Mouse (Mus musculus) forebrain, embryonic 11.5 days (tissue): Measurements from ENCODE around the gene Chaf1b. TPM values are rescaled to one million over a fixed set of nuclear protein-coding genes. Genes with fewer than 3 reads are reported as not detected.

Experiments used
- ATAC-seq: fragments of 200-750 bp; cut with Nextera tagmentation; replicated peaks from 2 replicates; pipeline ENCODE4 v1.8.0; 2017; ENCODE audit warnings: moderate TSS enrichment; ENCODE audit not compliant: low FRiP score
- DNase-seq: peaks from one replicate; pipeline ENCODE4 v3.0.0-alpha.2; 2017; ENCODE audit warnings: low spot score
- H3K27ac ChIP-seq: fragments of 300-500 bp; sonication (generic); 2 replicates; pipeline ENCODE4 v1.5.1; 2014; ENCODE audit warnings: low read depth, low read length
- H3K27me3 ChIP-seq: fragments of 300-500 bp; sonication (generic); 2 replicates; pipeline ENCODE4 v1.6.1; 2014; ENCODE audit warnings: mild to moderate bottlenecking, low read length, mixed read lengths; ENCODE audit not compliant: control insufficient read depth, insufficient read depth
- H3K36me3 ChIP-seq: fragments of 300-500 bp; sonication (generic); 2 replicates; pipeline ENCODE4 v1.6.1; 2014; ENCODE audit warnings: mild to moderate bottlenecking, low read length, moderate library complexity, mixed read lengths; ENCODE audit not compliant: control insufficient read depth, insufficient read depth
- H3K4me1 ChIP-seq: fragments of 300-500 bp; sonication (generic); replicated peaks from 2 replicates; pipeline ENCODE4 v1.6.1; 2014; ENCODE audit warnings: low read length, mixed read lengths; ENCODE audit not compliant: control insufficient read depth, insufficient read depth
- H3K4me2 ChIP-seq: fragments of 300-500 bp; sonication (generic); 2 replicates; pipeline ENCODE4 v1.6.1; 2014; ENCODE audit warnings: low read depth, mild to moderate bottlenecking, low read length, moderate library complexity, mixed read lengths; ENCODE audit not compliant: severe bottlenecking
- H3K4me3 ChIP-seq: fragments of 300-500 bp; sonication (generic); 2 replicates; pipeline ENCODE4 v1.5.1; 2014; ENCODE audit warnings: low read depth, low read length
- H3K9ac ChIP-seq: fragments of 300-500 bp; sonication (generic); 2 replicates; pipeline ENCODE4 v1.6.1; 2014; ENCODE audit warnings: low read length
- H3K9me3 ChIP-seq: fragments of 300-500 bp; sonication (generic); 2 replicates; pipeline ENCODE4 v1.6.1; 2016; ENCODE audit warnings: low read length, mixed read lengths; ENCODE audit not compliant: control insufficient read depth
- WGBS: fragments of 180-500 bp; shearing (Covaris S2); extraction: QIAGEN DNeasy Blood & Tissue Kit; methylation state at CpG from one replicate; pipeline ENCODE4 v1.1.7; 2014; 5-methylcytosine and 5-hydroxymethylcytosine counted together
- polyA plus RNA-seq: library from polyadenylated mRNA; unstranded; fragments of >200 nt; fragmentation: Nextera tagmentation; extraction: Ambion mirVana; gene quantifications from 2 replicates; pipeline ENCODE4 v1.2.1, GENCODE M21; 2014

Gene Chaf1b
- polyA plus RNA-seq, 1 experiment from 2014 or later: 119 TPM

DNA sequence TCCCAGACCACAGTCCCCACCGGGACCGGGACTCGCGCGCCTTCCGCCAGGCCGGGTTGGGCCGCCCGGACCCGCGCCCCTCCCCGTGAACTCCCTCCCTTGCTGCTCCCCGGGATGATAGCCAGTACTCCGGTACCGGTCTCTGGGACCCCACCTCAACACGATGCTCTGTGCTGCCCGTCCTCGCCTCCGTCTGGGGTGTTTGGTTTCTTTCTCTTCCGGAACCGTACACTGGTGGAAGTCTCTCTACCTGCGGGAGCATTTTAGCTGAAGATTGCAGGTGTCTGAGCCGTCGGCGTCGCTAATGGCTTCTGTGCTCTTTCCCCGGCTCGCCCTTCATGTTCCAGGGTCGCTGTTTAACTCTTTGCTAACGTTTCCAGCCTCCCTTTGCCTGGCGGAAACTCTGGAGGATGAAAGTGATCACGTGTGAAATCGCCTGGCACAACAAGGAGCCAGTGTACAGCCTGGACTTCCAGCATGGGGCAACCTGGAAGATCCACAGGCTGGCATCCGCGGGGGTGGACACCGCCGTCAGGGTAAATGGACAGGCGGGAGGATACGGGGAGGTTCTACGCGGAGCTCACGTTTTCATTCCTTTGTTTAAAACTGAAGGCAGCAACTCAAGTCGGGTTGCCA is 503 bp downstream of the Chaf1b start:
- ATAC-seq: peak; percentile 76

DNA sequence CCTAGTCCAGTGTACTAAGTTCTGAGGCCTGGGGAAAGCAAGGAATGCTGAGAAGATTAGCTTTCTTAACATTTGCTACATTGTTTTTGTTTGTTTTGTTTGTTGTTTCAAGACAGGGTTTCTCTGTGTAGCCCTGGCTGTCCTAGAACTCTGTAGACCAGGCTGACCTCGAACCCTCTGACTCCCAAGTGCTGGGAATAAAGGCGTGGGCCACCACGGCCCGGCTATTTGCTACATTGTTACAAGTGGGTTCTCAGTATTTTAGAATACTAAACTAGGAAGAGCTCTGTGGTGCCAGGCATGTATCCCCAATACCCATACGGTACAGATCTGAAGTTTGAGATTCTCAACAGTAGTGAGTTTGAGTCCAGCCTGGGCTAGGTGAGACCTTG is 1.0 kb downstream of the Chaf1b start:
- ATAC-seq: no peak
- Histone ChIP-seq H3K4me1 (peaks cover 9% of the 10 kb centered on the region; the same call in 1 of the 2 replicates), H3K9ac (peak overlapping the region; percentile 77), H3K9me3 (no peaks in the 10 kb centered on the region), H3K4me3 (peak overlapping the region; percentile 79), H3K4me2 (peak overlapping the region; percentile 84), H3K36me3 (peaks cover 3% of the 10 kb centered on the region; the same call in 1 of the 2 replicates), H3K27ac (no peak overlapping the region), H3K27me3 (no peaks in the 10 kb centered on the region)
- 54% methylated on average over 5 of the region's 5 CpGs for WGBS
- peak; percentile 48 for DNase-seq

More for the DNA sequence above, 503 bp downstream of the Chaf1b start:
- H3K4me3 ChIP-seq: peak overlapping the region; percentile 79
- H3K9ac ChIP-seq: peak overlapping the region; percentile 77
- peak; percentile 68 for DNase-seq
- no peaks in the 10 kb centered on the region for H3K27me3 ChIP-seq
- under 1% methylated on average over 43 of the region's 43 CpGs for WGBS
- peak overlapping the region; percentile 84 for H3K4me2 ChIP-seq
- no peaks in the 10 kb centered on the region for H3K9me3 ChIP-seq
- H3K27ac ChIP-seq: peak overlapping the region; percentile 15; the same call in 1 of the 2 replicates
- H3K4me1 ChIP-seq: peaks cover 9% of the 10 kb centered on the region; the same call in 1 of the 2 replicates
- peaks cover 3% of the 10 kb centered on the region; the same call in 1 of the 2 replicates for H3K36me3 ChIP-seq

DNA sequence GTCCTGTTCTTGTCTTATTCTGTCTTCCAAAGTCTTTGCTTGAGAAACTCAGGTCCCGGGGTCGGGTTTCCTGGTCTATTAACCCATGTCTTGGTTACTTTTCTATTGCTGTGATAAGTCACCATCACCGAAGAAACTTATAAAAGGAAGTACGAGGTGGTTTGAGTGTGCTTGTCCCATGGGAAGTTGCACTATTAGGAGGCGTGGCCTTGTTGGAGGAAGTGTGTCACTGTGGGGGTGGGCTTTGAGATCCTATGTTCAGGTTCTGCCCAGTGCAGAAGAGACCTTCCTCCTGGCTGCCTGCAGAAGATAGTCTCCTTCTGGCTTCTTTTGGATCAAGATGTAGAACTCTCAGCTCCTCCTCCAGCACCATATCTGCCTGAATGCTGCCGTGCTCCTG is 4.8 kb downstream of the Chaf1b start:
- Histone ChIP-seq H3K4me3 (no peak overlapping the region), H3K4me1 (peaks cover 9% of the 10 kb centered on the region; the same call in 1 of the 2 replicates), H3K9ac (no peak overlapping the region), H3K36me3 (peaks cover 6% of the 10 kb centered on the region; the same call in 1 of the 2 replicates), H3K27me3 (no peaks in the 10 kb centered on the region), H3K27ac (no peak overlapping the region), H3K4me2 (no peak overlapping the region), H3K9me3 (no peaks in the 10 kb centered on the region)
- WGBS: 92% methylated on average over 6 of the region's 6 CpGs
- ATAC-seq: no peak
- DNase-seq: no peak

DNA sequence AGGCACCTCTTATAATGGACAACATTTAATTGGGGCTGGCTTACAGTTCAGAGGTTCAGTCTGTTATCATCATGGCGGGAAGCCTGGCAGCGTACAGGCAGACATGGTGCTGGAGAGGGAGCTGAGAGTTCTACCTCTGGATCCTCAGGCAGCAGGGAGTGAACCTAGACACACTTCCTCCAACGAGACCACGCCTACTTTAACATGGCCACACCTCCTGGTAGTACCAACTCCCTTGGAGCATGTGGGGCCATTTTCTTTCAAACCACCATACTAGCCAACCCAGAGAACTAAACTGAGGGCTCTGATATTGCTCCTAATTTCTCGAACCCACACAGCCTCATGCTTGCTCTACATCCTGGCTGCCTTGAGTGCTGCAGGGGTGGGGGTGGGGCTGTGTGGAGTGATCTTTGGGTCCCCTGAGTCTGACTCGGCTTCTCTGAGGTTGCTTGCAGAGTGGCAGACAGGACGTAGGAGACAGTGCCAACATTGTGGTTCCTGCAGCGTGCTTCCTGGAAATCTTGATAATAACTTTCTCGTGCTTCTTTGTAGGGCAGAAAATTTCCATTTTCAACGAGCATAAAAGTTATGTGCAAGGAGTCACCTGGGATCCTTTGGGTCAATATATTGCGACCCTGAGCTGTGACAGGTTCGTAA is 7.4 kb downstream of the Chaf1b start:
- Histone ChIP-seq H3K27ac (no peak overlapping the region), H3K4me2 (no peak overlapping the region), H3K9ac (no peak overlapping the region), H3K4me1 (no peaks in the 10 kb centered on the region), H3K36me3 (peaks cover 12% of the 10 kb centered on the region; the same call in 1 of the 2 replicates), H3K4me3 (no peak overlapping the region), H3K27me3 (no peaks in the 10 kb centered on the region), H3K9me3 (no peaks in the 10 kb centered on the region)
- no peak for DNase-seq
- WGBS: 90% methylated on average over 12 of the region's 12 CpGs
- ATAC-seq: no peak

DNA sequence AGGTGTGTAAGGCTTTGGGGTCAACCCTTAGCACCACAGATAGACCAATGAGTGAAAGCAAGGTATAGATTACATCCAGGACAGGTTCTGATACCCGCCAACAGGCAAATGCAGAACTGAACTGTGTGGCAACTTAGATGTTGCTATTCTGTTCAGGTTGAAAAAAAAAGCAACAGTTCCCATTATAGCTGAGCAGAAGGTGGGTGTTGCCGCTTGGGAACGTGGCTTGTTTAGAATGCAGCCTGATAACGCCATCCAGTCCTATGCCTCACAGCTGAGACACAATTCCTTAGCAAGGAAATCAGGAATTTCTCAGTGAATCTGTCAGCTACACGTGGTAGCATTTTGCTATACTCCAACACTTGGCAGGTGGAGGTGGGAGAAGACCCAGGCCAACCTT is 9.6 kb downstream of the Chaf1b start:
- WGBS: 93% methylated on average over 5 of the region's 5 CpGs
- ATAC-seq (no peak), DNase-seq (no peak)
- Histone ChIP-seq H3K36me3 (peaks cover 12% of the 10 kb centered on the region; the same call in 1 of the 2 replicates), H3K9me3 (no peaks in the 10 kb centered on the region), H3K9ac (no peak overlapping the region), H3K4me1 (no peaks in the 10 kb centered on the region), H3K27me3 (no peaks in the 10 kb centered on the region), H3K4me3 (no peak overlapping the region), H3K4me2 (no peak overlapping the region), H3K27ac (no peak overlapping the region)

DNA sequence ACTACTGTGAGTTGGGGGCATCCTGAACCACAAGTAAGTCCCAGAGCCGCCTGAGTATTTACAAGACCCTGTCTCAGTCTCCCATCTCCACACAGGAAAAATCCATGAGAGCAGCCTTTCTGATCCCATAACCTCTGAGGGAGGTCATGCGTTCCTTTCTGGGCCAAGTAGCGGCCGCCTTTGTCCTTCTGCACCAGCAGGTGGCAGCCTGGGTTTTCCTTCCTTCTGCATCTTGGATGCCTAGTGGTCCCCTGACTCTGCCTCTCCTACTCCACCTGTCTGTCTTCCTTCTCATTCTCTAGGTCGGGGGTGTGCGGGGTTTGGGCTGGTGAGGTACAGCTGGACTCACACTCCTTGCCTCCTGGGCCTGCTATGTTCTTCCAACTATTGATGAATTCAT is 19.3 kb downstream of the Chaf1b start:
- Histone ChIP-seq H3K27ac (no peak overlapping the region), H3K36me3 (no peaks in the 10 kb centered on the region; the same call in 1 of the 2 replicates), H3K9ac (no peak overlapping the region), H3K4me2 (no peak overlapping the region), H3K4me3 (no peak overlapping the region), H3K9me3 (no peaks in the 10 kb centered on the region), H3K27me3 (no peaks in the 10 kb centered on the region), H3K4me1 (no peaks in the 10 kb centered on the region)
- peak; percentile 53 for DNase-seq
- WGBS: 80% methylated on average over 6 of the region's 6 CpGs
- no peak for ATAC-seq

DNA sequence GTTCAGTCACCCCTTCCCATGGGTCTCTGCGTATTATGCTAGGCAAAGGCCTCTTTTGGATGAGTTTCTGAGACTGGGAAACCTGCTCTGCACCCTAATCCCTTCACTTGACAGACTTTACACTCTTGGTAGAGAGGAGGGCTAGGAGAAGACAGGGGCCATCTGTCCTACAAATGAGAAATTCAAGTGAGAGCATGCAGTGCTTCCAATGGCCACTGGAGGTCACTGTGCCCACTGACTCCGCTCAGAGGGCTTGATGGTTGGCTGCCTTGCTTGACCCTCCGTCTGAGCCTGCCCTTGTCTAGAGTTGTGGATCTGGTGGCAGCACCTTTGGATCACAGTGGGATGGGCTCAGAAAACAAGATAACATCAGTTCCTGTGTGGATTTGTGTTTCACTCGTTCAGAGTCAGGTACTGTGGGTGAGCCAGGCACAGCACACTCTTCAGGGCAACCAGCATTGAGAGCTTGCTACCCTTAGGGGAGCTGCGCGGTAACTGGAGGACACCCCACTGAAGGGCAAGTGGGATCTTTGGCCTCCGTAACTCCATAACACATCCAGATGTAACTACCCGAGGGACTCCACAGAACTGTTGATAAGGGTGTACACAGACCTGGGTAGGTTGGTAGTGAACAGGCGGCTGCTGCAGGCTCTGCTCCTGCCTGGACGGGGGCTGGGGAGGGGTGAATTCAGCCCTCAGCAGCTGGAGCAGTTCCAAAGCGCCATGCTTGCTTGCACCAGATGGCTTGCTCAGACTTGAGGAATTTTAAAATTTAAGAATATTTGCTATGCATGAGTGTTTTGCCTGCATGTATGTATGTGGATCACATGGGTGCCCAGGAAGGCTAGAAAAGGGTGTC is 22.7 kb downstream of the Chaf1b start:
- no peak overlapping the region for H3K4me3 ChIP-seq
- WGBS: 71% methylated on average over 11 of the region's 11 CpGs
- H3K4me2 ChIP-seq: no peak overlapping the region
- no peaks in the 10 kb centered on the region for H3K27me3 ChIP-seq
- ATAC-seq: 0 out of 2 replicates have a peak, but pooled peaks have one; percentile 44
- DNase-seq: peak; percentile 82
- no peak overlapping the region for H3K9ac ChIP-seq
- no peaks in the 10 kb centered on the region for H3K4me1 ChIP-seq
- H3K27ac ChIP-seq: no peak overlapping the region
- H3K36me3 ChIP-seq: no peaks in the 10 kb centered on the region; the same call in 1 of the 2 replicates
- no peaks in the 10 kb centered on the region for H3K9me3 ChIP-seq

DNA sequence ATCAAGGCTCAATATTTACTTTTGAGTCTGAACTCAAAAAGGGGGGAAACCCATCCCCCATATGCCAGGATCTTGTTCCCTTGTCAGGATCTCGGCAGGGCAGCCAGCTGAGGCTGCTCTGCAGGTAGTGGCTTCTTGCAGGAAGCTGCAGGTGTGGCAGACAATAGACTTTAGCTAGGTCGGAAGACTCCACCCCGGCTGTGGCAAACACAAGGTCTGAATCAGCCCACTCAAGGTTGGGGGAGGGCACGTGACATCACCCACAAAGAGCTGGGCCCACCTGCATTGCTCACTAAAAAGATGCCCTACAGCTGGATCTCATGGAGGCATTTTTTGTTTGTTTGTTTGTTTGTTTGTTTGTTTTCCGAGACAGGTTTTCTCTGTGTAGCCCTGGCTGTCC is 24.1 kb downstream of the Chaf1b start:
- Histone ChIP-seq H3K4me3 (no peak overlapping the region), H3K4me2 (no peak overlapping the region), H3K27ac (no peak overlapping the region), H3K9ac (no peak overlapping the region), H3K27me3 (no peaks in the 10 kb centered on the region), H3K9me3 (no peaks in the 10 kb centered on the region), H3K4me1 (no peaks in the 10 kb centered on the region), H3K36me3 (no peaks in the 10 kb centered on the region; the same call in 1 of the 2 replicates)
- 80% methylated on average over 5 of the region's 5 CpGs for WGBS
- no peak for ATAC-seq
- no peak for DNase-seq
